Mouse (Mus musculus) R1 (cell line): ENCODE data around the gene Fcgr4.
"Not testable (repeated sequence)": the region's sequence is repeated elsewhere in the genome, so short reads cannot be mapped to it uniquely, and the experiment has no call there.

ENCODE experiments used
- DNase-seq: peaks from one replicate; pipeline ENCODE4 v3.0.0-alpha.2; 2018; ENCODE audit warnings: low read depth, low spot score

Gene Fcgr4

GRCm38 (mm10) chr1:171050774-171051173, 32.1 kb downstream of the Fcgr4 start:
- DNase-seq: no peak

GRCm38 (mm10) chr1:171053305-171053704, 34.6 kb downstream of the Fcgr4 start:
- DNase-seq: no peak

- DNase-seq: no peak
These were observed 38.5 kb downstream of the Fcgr4 start for GRCm38 (mm10) chr1:171057253-171057652.

GRCm38 (mm10) chr1:171059203-171059602, 40.5 kb downstream of the Fcgr4 start:
- DNase-seq: no peak

- DNase-seq: no peak
These were observed 41.7 kb downstream of the Fcgr4 start for GRCm38 (mm10) chr1:171060392-171060791.

GRCm38 (mm10) chr1:171061566-171061965, 42.8 kb downstream of the Fcgr4 start:
- no peak for DNase-seq

- DNase-seq: not testable (repeated sequence)
These were observed 45.1 kb downstream of the Fcgr4 start for GRCm38 (mm10) chr1:171063569-171064490.

- DNase-seq: peak; percentile 92
These were observed 45.9 kb downstream of the Fcgr4 start, which contains the start of gene Fcgr3 for GRCm38 (mm10) chr1:171064491-171065242. Fcgr3 (minus strand) TSS chr1:171064935.

GRCm38 (mm10) chr1:171065243-171065587, 46.5 kb downstream of the Fcgr4 start:
- not testable (repeated sequence) for DNase-seq

- not testable (repeated sequence) for DNase-seq
These were observed 47.0 kb downstream of the Fcgr4 start for GRCm38 (mm10) chr1:171065768-171066167.

- not testable (repeated sequence) for DNase-seq
These were observed 47.9 kb downstream of the Fcgr4 start for GRCm38 (mm10) chr1:171066583-171066982.

- DNase-seq: not testable (repeated sequence)
These were observed 49.2 kb downstream of the Fcgr4 start for GRCm38 (mm10) chr1:171067928-171068327.

- DNase-seq: not testable (repeated sequence)
These were observed 50.8 kb downstream of the Fcgr4 start for GRCm38 (mm10) chr1:171069508-171069907.

GRCm38 (mm10) chr1:171070879-171071278, 52.2 kb downstream of the Fcgr4 start:
- DNase-seq: not testable (repeated sequence)

GRCm38 (mm10) chr1:171071726-171072125, 53.0 kb downstream of the Fcgr4 start:
- not testable (repeated sequence) for DNase-seq

- not testable (repeated sequence) for DNase-seq
These were observed 53.5 kb downstream of the Fcgr4 start for GRCm38 (mm10) chr1:171072217-171072616.

GRCm38 (mm10) chr1:171074283-171074682, 55.6 kb downstream of the Fcgr4 start:
- DNase-seq: peak; percentile 92

- DNase-seq: not testable (repeated sequence)
These were observed 57.5 kb downstream of the Fcgr4 start for GRCm38 (mm10) chr1:171076176-171076575.

- DNase-seq: not testable (repeated sequence)
These were observed 58.5 kb downstream of the Fcgr4 start for GRCm38 (mm10) chr1:171077192-171077591.

GRCm38 (mm10) chr1:171077955-171078354, 59.2 kb downstream of the Fcgr4 start:
- DNase-seq: not testable (repeated sequence)

- not testable (repeated sequence) for DNase-seq
These were observed 59.7 kb downstream of the Fcgr4 start for GRCm38 (mm10) chr1:171078419-171078818.

- not testable (repeated sequence) for DNase-seq
These were observed 60.6 kb downstream of the Fcgr4 start for GRCm38 (mm10) chr1:171079345-171079744.
